Mouse (Mus musculus) adrenal gland, postnatal 10 days (tissue): ENCODE data around the gene Commd7. TPM values are rescaled to one million over a fixed set of nuclear protein-coding genes. Genes with fewer than 3 reads are reported as not detected.
A peak's percentile ranks its signal among the peaks of the same experiment; 100 is the strongest.
"Not testable (repeated sequence)": the region's sequence is repeated elsewhere in the genome, so short reads cannot be mapped to it uniquely, and the experiment has no call there.

Experiments
- DNase-seq: peaks from one replicate; pipeline ENCODE4 v3.0.0; 2021; ENCODE audit warnings: mixed read lengths
- long read RNA-seq, 2 experiments: library from polyadenylated mRNA; stranded (forward); transcript quantifications; one replicate each; pipeline ENCODE4 v2.0.0; 2021
- total RNA-seq, 2 experiments: library from RNA; stranded (reverse); gene quantifications; 2 replicates each; pipeline ENCODE4 v1.2.3; 2021

The Commd7 gene
- total RNA-seq, result 10 to 100 TPM; 31.6 to 33.0 TPM
- long read RNA-seq, experiment 1, transcript Commd7-201 (9 exons, 3,210 nt), result major isoform, 44 of 62 reads
- long read RNA-seq, experiment 1, transcript Commd7-202 (10 exons, 1,343 nt), result minor isoform, 11 of 62 reads
- long read RNA-seq, experiment 1, partial matches to known transcripts, result 3 of 62 reads
- long read RNA-seq, experiment 1, other reads (novel, unspliced or antisense), result 4 of 62 reads
- long read RNA-seq, experiment 2, transcript Commd7-201 (9 exons, 3,210 nt), result major isoform, 25 of 29 reads
- long read RNA-seq, experiment 2, partial matches to known transcripts, result 1 of 29 reads
- long read RNA-seq, experiment 2, other reads (novel, unspliced or antisense), result 2 of 29 reads

- peak; percentile 96 for DNase-seq
These were observed at the start of gene Commd7 for GRCm38 (mm10) chr2:153631976-153632870. TSS of gene Commd7 (minus strand) at chr2:153632781.

- DNase-seq, result no peak
These were observed 47.4 kb upstream of the Commd7 start for GRCm38 (mm10) chr2:153679959-153680358.

- DNase-seq, result no peak
These were observed 45.0 kb upstream of the Commd7 start for GRCm38 (mm10) chr2:153677550-153677949.

GRCm38 (mm10) chr2:153676944-153677343 lies 44.4 kb upstream of the Commd7 start:
- DNase-seq, result no peak

GRCm38 (mm10) chr2:153675364-153675763 lies 42.8 kb upstream of the Commd7 start:
- DNase-seq, result not testable (repeated sequence)

GRCm38 (mm10) chr2:153672619-153673018 lies 40.0 kb upstream of the Commd7 start:
- DNase-seq, result no peak

GRCm38 (mm10) chr2:153670111-153670510 lies 37.5 kb upstream of the Commd7 start:
- peak; percentile 56 for DNase-seq

GRCm38 (mm10) chr2:153668754-153669376 lies 36.3 kb upstream of the Commd7 start:
- peak; percentile 11 for DNase-seq

- DNase-seq, result no peak
These were observed 32.8 kb upstream of the Commd7 start for GRCm38 (mm10) chr2:153665401-153665800.

GRCm38 (mm10) chr2:153660616-153661015 lies 28.0 kb upstream of the Commd7 start:
- peak; percentile 33 for DNase-seq

GRCm38 (mm10) chr2:153657659-153658058 lies 25.1 kb upstream of the Commd7 start:
- DNase-seq, result not testable (repeated sequence)

- no peak for DNase-seq
These were observed 19.1 kb upstream of the Commd7 start for GRCm38 (mm10) chr2:153651681-153652080.

- DNase-seq, result no peak
These were observed 17.6 kb upstream of the Commd7 start for GRCm38 (mm10) chr2:153650014-153650687.

GRCm38 (mm10) chr2:153649298-153650013 lies 16.9 kb upstream of the Commd7 start, which contains the start of gene Dnmt3b:
TSS of gene Dnmt3b (plus strand) at chr2:153649450.
- DNase-seq, result peak; percentile 74

- DNase-seq, result no peak
These were observed 16.3 kb upstream of the Commd7 start for GRCm38 (mm10) chr2:153648773-153649297.

- no peak for DNase-seq
These were observed 10.4 kb upstream of the Commd7 start for GRCm38 (mm10) chr2:153642999-153643398.

- no peak for DNase-seq
These were observed 9.9 kb upstream of the Commd7 start for GRCm38 (mm10) chr2:153642496-153642895.

- no peak for DNase-seq
These were observed 6.5 kb upstream of the Commd7 start for GRCm38 (mm10) chr2:153638977-153639680.

GRCm38 (mm10) chr2:153633259-153633658 lies 678 bp upstream of the Commd7 start:
- DNase-seq, result no peak

GRCm38 (mm10) chr2:153632871-153633226 lies 268 bp upstream of the Commd7 start:
- DNase-seq, result no peak
